Mouse (Mus musculus) embryo, embryonic 10.5 days (tissue): ENCODE measurements around the gene Cpne5.

Source experiments
- DNase-seq: peaks from one replicate; pipeline ENCODE4 v3.0.0-alpha.2; 2015; ENCODE audit warnings: low spot score

Gene Cpne5

DNA sequence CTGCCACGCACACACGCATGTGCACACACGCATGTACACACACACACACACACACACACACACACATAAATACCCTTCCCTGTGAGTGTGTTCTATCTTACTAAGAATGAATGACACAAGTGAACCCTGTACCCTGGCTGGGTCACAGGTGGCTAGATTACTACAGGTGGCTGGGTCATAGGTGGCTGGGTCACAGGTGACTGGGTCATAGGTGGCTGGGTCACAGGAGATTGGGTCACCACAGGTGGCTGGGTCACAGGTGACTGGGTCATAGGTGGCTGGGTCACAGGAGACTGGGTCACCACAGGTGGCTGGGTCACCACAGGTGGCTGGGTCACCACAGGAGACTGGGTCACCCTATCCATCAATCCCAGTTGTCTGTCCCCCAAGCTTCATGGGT, 27.9 kb downstream of the Cpne5 start:
- no peak for DNase-seq

DNA sequence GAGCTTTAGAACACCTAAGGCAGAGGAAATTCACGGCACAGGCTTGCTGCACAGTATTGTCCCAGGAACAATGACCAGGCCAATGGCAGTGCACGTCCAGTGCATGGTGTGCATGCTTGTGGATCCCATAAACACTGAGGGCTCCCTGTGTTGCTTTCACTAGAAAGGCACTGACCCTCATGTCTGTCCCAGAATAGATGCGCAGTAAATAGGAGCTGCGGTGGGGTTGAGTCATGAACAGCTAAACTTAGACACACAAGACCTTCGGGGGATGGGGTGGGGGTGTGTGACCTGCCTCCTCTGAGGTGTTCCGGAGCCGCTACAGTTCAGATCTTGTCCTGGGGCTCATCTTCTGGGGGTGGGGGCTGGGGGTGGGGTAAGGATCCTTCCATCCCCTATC, 31.9 kb downstream of the Cpne5 start:
- no peak for DNase-seq

- DNase-seq = no peak
Measured at GRCm38 (mm10) chr17:29202604-29203003, 35.4 kb downstream of the Cpne5 start.

DNA sequence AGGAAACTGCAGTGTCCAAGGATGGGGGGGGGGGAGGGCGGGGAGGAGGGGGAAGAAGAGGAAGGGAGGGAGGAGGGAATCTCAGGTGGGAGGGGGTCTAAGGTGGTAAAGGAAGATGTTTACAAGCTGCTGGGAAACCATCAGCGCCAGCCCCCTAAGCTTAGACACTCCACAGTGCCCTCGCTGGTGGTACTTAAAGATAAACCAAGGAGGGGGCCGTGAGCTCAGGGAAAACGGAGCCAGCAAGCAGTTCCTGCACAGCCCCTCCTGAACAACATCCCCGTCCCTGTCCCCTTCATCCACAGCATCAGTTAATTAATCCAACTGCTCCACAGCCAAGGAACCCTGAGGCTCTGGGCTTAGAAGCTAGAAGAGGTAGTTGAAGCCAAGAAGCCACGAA, 38.1 kb downstream of the Cpne5 start:
- DNase-seq = no peak

- DNase-seq = peak; percentile 62
Measured at GRCm38 (mm10) chr17:29199151-29199800, 38.7 kb downstream of the Cpne5 start.

GRCm38 (mm10) chr17:29195579-29195978, 42.4 kb downstream of the Cpne5 start:
- DNase-seq = peak; percentile 62

DNA sequence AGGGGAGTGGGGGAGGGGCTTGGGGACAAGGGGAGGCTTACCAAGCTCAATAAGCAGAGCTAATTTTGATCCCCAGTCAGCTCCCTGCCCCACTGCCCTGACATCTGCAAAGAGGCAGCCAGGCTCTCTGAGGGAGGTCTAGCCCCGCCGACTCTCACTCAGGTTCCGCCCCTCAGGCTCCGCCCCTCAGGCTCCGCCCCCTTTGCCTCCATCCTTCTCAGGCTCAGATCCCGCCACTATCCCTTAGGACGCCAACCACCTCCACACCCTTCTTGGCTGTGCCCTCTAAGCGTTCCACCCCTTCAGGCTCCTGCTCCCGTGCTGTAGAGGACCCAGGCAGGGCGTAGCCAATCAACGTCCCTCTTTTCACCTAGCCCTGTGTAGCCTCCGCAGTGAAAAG, 49.0 kb downstream of the Cpne5 start:
- DNase-seq = peak; percentile 85

DNA sequence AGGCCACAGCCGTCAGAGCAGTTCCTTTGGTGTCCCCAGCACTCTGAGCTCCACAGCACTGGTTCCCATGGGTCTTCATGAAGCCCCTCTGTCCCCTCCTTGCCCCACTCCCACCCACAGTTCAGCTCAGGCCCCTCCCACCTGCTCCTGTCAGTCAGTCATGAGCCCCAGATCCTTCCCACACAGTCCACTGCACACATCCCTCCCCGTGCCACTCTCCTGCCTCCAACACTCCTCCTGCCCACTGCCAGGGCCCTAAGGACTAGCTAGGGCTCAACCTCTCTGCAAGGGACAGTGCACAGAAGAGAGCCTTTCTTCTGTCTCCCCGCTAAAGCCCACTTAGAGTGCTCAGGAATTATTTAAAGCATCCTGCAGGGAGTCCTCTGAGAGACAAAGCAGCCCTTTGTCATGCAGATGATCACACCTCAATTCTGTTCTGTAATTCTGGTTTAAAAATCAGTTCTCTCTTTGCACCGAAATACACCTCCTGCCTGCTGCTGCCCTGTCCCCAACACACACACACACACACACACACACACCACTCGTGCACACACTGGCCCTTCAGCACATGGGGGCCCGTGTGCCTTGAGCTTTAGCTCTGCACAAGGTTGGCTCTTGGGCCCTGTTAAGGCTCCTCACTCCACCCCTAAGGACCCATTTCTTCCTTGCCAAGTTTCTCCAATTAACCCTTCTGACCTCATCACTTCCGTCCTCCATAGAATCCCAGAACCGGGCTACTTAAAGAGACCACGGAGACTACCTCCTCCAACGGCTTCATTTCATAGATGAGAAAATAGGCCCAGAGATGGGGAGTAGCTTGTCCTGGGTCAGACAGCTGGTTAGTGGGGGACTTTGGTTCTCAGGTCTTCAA, 50.7 kb downstream of the Cpne5 start:
- DNase-seq = peak; percentile 39

- peak; percentile 24 for DNase-seq
Measured at GRCm38 (mm10) chr17:29185376-29186046, 52.5 kb downstream of the Cpne5 start.

- no peak for DNase-seq
Measured at GRCm38 (mm10) chr17:29183162-29183561, 54.8 kb downstream of the Cpne5 start.

DNA sequence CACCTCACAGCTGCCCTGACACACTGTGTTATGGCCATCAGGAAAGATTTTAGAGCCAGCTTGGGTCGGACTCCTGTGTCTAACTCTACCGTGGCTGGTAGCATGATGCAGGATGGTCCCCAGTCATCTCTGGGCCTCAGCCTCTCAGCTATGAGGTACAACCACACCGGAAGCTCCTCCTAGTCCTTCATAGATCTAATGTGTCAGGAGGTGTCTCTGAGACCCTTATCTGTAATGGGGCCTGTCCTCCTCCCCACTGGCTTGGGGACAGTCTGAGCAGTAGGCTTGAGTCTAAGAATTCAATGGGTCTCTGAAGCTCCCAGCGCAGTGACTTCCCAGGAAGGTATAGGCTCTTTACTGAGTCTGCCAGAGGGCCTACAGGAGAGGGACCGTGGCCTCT, 56.2 kb downstream of the Cpne5 start:
- DNase-seq = no peak

DNA sequence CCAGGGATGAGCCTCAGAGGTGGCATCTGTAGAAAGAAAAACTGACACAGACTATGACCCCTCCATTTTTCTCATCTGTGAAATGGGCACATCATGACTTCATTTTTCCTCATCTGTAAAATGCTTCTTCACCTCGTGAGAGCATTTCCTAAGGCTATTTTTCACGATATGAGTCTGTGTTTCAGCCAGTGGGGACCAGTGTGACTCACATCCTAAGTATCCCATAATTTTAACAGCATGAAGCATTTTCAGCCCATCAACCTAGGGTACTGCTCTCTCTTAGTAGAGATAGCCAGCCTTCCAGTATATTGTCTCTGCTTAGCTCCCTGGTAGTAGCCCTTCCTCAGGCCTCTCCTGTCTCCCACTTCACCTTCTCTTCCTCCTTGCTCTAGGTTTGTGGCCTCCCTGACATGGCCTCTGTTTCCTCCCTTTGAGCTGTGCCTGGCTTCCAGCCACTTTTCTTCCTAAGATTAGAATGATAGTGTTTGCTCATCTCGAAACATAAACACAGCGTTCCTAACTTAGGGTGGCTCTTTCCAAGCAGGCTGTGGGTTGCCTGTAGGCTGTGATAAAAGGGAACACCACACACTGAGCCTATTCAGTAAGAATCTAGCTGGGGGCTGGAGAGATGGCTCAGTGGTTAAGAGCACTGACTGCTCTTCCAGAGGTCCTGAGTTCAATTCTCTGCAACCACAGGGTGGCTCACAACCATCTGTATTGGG, 57.4 kb downstream of the Cpne5 start:
- no peak for DNase-seq

GRCm38 (mm10) chr17:29179917-29180316, 58.0 kb downstream of the Cpne5 start:
- DNase-seq = no peak

- no peak for DNase-seq
Measured at GRCm38 (mm10) chr17:29178503-29179059, 59.4 kb downstream of the Cpne5 start.

DNA sequence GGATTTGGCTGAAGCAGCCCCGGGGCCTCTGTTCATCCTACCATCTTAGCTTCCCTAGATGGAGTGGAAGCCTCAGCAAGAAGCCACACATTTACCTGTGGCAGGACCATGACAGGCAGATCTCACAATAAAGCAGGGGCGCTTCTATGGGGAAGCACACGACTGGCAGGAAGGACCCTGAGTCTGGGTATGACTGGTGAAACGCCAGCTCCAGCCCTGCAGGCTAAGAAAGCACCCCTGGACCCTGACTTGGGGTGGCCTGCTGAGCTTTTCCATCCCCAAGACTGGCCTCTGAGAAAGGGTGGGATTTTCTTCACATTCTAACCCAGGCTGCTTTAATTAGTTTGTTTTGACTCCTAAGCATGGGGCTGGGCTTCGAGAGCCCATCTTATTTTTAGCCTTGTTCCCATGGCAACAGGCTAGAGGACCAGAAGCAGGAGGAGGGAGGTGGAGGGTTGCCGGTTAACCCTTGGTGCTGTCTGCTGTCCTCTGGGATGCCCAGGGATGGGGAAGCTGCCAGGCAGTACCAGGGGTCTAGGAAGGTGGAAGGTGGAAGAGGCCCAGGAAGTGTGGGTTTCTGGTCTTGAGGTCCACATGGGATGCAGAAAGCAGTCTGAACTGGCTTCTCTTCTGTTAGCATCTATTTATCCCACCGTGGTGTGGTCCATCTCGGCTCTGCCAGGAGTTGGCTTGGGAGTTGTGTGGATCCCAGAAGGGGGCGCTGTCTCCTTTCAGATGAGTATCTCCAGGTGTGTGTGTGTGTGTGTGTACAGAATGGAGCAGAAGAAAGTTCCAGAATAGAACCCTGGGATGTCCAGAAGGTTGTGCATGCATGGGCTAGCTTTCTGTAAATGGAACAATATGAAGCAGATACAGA, 61.3 kb downstream of the Cpne5 start:
- peak; percentile 84 for DNase-seq

GRCm38 (mm10) chr17:29175693-29176092, 62.3 kb downstream of the Cpne5 start:
- no peak for DNase-seq

GRCm38 (mm10) chr17:29173165-29173564, 64.8 kb downstream of the Cpne5 start:
- no peak for DNase-seq

GRCm38 (mm10) chr17:29172062-29172461, 65.9 kb downstream of the Cpne5 start:
- DNase-seq = no peak

DNA sequence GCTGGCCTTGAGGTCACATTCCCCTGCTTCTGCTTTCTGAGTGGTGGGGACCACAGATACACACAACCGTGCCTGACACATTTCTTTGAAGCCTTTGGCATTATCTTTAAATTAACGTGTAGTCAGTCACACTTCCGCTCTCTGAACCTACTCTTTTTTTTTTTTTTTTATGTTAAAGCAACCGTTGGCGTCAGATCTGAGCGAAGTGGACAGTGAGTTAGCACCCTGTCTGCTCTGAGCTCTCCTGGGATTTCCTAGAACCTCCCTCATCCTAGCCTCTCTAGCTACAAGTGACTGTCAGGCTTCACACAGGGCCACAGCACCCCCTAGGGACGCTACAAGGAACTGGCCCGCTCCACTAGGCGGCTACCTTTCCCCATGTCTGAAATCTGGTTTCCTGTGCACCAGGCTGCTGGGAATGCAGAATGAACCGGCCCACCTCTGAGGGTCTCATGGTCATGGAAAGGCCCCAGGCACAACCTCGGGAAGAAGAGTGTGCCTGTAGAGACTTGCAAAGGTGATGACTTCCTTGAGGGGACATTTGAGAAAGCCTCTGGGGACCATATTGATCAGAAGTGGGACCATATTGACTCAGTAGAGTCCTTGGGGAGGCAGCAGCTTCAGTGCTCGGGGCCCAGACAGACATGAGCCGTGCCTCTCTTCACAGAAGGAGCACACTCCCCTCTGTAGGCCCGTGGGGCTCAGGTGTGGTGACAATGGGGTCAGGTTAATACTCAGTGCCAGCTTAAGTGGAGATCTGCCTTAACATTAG, 66.8 kb downstream of the Cpne5 start:
- peak; percentile 84 for DNase-seq

DNA sequence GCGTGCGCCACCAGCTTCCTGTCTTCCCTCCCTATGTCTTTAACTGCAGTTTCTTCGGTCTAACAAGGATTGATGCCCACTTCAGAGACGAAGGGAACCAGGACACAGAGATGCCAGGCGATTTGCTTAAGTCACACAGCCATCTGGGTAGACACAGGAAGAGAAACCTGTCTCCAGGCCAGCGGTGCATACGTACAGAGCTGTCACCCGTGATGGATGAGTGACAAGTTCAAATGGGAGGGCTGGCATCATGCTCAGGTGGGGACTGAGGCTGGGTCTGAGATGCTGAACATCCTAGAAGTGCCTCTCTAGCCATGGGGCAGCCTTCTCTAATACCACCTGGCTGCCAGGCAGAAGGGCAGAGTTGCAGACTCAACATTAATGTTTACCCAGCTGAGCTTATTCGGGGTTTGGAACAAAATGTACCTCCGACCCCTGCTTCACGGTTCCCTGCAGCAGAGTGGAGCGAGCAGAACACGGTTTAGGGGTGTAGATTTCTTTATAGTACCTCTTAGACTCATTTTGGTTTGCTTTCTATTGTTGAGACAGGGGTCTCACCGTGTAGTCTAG, 67.5 kb downstream of the Cpne5 start:
- DNase-seq = no peak
